Mouse (Mus musculus) Patski (cell line): ENCODE measurements around the gene Wdr95. TPM values are rescaled to one million over a fixed set of nuclear protein-coding genes. Genes with fewer than 3 reads are reported as not detected.

Experiments
- ATAC-seq: fragments of 100-300 bp; one replicate; pipeline ENCODE4 v1.8.0; 2021
- CTCF ChIA-PET: fragments of 350-600 bp; sonication (Branson Sonifier 250); formaldehyde crosslinking; loops from one replicate; lab custom pipeline; 2022; ENCODE audit warnings: inconsistent platforms; lab: Charles Lee
- POLR2A ChIA-PET: fragments of 350-600 bp; sonication (Branson Sonifier 250); formaldehyde crosslinking; loops from one replicate; lab custom pipeline; 2022; ENCODE audit warnings: antibody characterized with exemption, inconsistent platforms; lab: Charles Lee
- DNase-seq: peaks from one replicate; pipeline ENCODE4 v3.0.0-alpha.2; 2011; ENCODE audit warnings: low read depth, low spot score
- H3K27me3 ChIP-seq: fragments of 371-371 bp; one replicate; pipeline ENCODE4 v1.5.1; 2021
- CTCF ChIP-seq: fragments of 100-300 bp; IDR thresholded peaks from one replicate; pipeline ENCODE4 v1.5.1; 2021
- in situ Hi-C: fragments of 300-500 bp; cut with MboI; formaldehyde crosslinking; loops from 3 replicates; pipeline ENCODE4 v1.11.1; 2018; ENCODE audit warnings: low pct_unique_long_range_greater_than_20kb, mixed read lengths
- polyA plus RNA-seq: library from polyadenylated mRNA; unstranded; gene quantifications from one replicate; pipeline ENCODE4 v1.2.3, GENCODE M21; 2021

Gene Wdr95
- polyA plus RNA-seq, 1 experiment from 2014 or later, result 0.03 TPM

DNA sequence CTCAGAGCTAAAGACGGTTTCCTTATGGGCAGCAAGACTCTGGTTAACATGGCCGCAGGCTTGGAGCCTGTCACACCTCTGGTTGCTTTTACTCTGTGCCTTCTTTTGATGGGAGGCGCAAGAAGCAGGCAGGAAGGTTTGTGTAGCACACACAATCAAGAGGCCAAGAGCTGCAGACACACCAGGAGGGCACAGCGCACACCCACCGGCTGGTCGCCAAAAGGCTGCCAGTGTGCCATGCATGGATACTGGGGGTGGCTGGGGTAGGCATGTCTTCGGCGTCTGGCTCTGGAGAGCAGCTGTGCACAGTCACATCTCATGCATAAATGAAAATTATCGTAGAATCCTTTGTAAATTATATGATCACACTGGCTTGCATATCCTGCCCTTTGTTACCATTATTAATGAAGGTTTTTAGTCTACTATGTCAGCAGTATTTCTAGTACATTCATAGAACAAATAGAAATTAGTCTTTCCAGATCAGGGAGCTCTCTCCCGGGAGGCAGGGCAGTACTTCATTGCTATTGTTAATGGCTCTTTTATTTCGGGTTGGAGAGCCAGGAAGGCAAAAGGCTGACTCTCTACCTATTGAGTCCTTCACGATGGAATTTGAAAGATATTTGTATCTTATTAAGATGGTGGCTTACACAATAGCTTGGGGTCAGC lies 31.9 kb upstream of the Wdr95 start:
- in situ Hi-C loops, result no loop called here
- no peak for ATAC-seq
- ChIA-PET POLR2A (no interaction called here), CTCF (interaction anchor here (1.1 to 1.3 kb wide), 2 partner anchors 10 to 28 kb away, joined by 3 read pairs; no protein-coding TSS in a partner anchor)
- H3K27me3 ChIP-seq, result no peaks in the 10 kb centered on the region
- no peak for TF ChIP-seq CTCF
- no peak for DNase-seq

GRCm38 (mm10) chr5:149499936-149500335 lies 28.5 kb upstream of the Wdr95 start:
- ATAC-seq, result no peak

DNA sequence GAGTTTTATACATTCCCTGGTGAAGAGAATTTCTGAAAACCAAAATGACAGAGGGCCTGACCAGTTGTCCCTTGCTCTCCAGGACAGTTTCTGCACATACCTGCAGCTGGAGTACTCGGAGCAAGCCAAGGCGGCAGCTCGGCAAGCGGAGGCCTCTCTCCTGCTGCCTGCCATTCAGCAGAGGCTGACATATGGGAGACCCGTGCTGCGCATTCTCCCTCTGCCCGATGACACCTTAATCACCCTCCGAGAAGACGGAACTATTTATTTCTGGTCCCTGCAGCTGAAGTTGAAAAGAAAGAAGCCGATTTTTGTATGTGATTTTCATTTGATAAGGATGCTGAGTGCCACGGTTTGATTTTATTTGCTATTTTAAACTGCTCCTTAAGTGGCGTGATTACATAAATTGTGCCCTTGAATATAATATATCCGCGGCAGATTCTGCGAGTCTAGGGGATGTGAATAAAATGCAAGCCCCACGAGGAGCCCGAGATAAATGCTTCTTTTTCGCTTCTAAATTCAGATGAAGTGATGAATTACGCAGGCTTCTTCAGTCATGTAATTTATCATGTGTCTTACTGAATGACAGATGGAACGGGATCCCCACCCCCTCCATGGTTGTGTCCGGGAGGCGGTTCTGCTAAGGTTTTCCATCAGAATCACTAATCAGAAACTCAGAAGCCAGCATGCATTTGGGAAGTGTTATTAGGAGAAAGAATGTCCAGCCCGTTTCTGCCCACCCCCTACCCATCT lies 24.9 kb upstream of the Wdr95 start:
- ATAC-seq (no peak), DNase-seq (no peak)
- TF ChIP-seq CTCF, result no peak
- no peaks in the 10 kb centered on the region for H3K27me3 ChIP-seq
- ChIA-PET POLR2A (no interaction called here), CTCF (no interaction called here)
- in situ Hi-C loops, result no loop called here

More at GRCm38 (mm10) chr5:149499936-149500335, 28.5 kb upstream of the Wdr95 start:
- POLR2A ChIA-PET, result no interaction called here
- no peak for TF ChIP-seq CTCF
- no peaks in the 10 kb centered on the region for H3K27me3 ChIP-seq
- in situ Hi-C loops, result no loop called here
- CTCF ChIA-PET, result interaction anchor here (1.0 kb wide), 1 partner anchor 25 kb away, joined by 4 read pairs; no protein-coding TSS in a partner anchor
- no peak for DNase-seq

GRCm38 (mm10) chr5:149504985-149505384 lies 23.5 kb upstream of the Wdr95 start:
- no peaks in the 10 kb centered on the region for H3K27me3 ChIP-seq
- ChIA-PET POLR2A (no interaction called here), CTCF (no interaction called here)
- no peak for ATAC-seq
- DNase-seq, result no peak
- no peak for TF ChIP-seq CTCF
- in situ Hi-C loops, result no loop called here

DNA sequence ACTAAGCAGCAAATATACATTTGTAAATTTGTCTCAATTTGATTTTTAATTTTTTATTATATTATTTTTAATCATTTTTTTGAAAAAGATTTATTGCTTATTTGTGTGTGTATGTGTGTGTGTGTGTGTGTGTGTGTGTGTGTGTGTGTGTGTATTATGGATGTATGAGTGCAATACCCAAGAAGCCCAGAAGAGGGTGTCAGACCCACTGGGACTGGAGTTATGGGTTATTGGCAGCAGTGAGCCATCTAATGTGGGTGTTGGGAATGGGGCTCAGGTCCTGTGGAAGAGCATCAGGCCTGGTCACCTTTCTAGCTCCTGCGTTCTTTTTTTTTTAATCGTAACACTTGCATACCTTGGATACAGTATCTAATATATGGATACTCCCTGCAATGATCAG lies 22.4 kb upstream of the Wdr95 start:
- POLR2A ChIA-PET, result interaction anchor here (0.7 kb wide), 1 partner anchor 294 kb away, joined by 5 read pairs; no protein-coding TSS in a partner anchor
- no peak for DNase-seq
- H3K27me3 ChIP-seq, result no peaks in the 10 kb centered on the region
- in situ Hi-C loops, result no loop called here
- CTCF ChIA-PET, result interaction anchor here (1.6 kb wide), 1 partner anchor 8 kb away, joined by 4 read pairs; no protein-coding TSS in a partner anchor
- no peak for TF ChIP-seq CTCF
- no peak for ATAC-seq

- ATAC-seq, result peak; percentile 83
- no peak for TF ChIP-seq CTCF
- in situ Hi-C loops, result no loop called here
These were observed 20.1 kb upstream of the Wdr95 start for GRCm38 (mm10) chr5:149508094-149509029.

DNA sequence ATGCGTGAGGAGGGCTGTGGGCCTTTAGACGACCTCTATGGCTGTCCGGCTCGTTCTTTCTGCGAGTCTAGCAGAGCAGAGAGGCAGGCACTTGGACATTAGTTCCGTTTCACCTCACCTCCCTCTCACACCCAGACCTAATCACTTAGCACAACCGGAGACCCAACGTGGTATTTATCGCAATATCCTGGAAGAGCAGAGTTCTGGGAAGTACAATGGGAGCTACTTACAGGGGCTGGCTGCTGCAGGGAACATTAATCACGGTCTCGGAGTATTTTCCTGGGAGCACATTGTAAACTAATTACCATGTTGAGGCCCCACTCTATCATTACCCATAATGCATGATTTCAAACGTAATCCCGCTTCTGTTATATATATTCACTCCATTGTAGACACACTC lies 18.2 kb upstream of the Wdr95 start:
- H3K27me3 ChIP-seq, result no peaks in the 10 kb centered on the region
- in situ Hi-C loops, result no loop called here
- ATAC-seq (no peak), DNase-seq (no peak)
- ChIA-PET POLR2A (interaction anchor here (0.5 kb wide), 1 partner anchor 127 kb away, joined by 6 read pairs; no protein-coding TSS in a partner anchor), CTCF (no interaction called here)
- no peak for TF ChIP-seq CTCF

More at GRCm38 (mm10) chr5:149508094-149509029, 20.1 kb upstream of the Wdr95 start:
- CTCF ChIA-PET, result interaction anchor here (1.1 to 2.0 kb wide), 4 partner anchors 11 to 128 kb away, joined by 3 to 4 read pairs (median 4); no protein-coding TSS in a partner anchor
- POLR2A ChIA-PET, result interaction anchor here (0.8 kb wide), 1 partner anchor 18 kb away, joined by 3 read pairs; no protein-coding TSS in a partner anchor
- DNase-seq, result peak; percentile 48
- H3K27me3 ChIP-seq, result no peaks in the 10 kb centered on the region

GRCm38 (mm10) chr5:149512695-149513094 lies 15.8 kb upstream of the Wdr95 start:
- ChIA-PET POLR2A (no interaction called here), CTCF (interaction anchor here (0.7 kb wide), 1 partner anchor 12 kb away, joined by 3 read pairs; no protein-coding TSS in a partner anchor)
- ATAC-seq (no peak), DNase-seq (no peak)
- no peaks in the 10 kb centered on the region for H3K27me3 ChIP-seq
- in situ Hi-C loops, result no loop called here
- no peak for TF ChIP-seq CTCF

DNA sequence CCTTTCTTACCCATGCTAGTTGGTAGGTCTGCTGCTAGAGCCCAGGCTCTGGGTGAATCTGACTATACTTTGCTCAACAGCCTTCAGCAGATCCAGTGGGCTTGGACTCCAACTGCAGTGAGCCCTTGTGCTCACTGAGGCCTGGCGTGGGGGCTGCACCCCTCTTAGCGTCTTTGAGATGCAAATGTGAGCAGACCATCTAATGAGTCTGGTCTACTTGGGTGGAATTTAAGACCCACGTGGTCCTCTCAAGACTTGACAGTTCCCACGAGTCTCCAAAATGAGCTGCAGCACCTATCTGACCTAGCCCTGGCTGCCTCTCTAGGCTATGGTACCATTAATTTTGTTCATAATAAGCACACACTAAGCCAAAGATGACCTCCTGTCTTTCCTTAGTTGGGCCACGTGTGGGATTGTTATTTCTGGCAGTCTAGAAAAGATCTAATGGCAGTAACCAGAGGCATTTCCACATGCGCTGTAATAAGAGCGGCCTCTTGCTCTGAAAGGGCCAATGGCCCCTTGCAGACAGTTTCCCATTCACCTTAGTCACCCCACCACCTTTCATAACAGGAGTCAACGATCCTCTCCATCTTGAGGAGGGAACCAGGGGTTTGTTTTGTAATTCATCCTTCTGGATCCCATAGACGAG lies 14.9 kb upstream of the Wdr95 start:
- no peak for TF ChIP-seq CTCF
- in situ Hi-C loops, result no loop called here
- no peak for ATAC-seq
- ChIA-PET POLR2A (no interaction called here), CTCF (interaction anchor here (0.9 to 1.2 kb wide), 2 partner anchors 12 to 29 kb away, joined by 3 to 4 read pairs; no protein-coding TSS in a partner anchor)
- DNase-seq, result no peak
- no peaks in the 10 kb centered on the region for H3K27me3 ChIP-seq
